Mouse (Mus musculus) megakaryocyte-erythroid progenitor cell, adult 5 weeks (primary cell): ENCODE data around the gene Lama5. TPM values are rescaled to one million over a fixed set of nuclear protein-coding genes. Genes with fewer than 3 reads are reported as not detected.

Experiments
- polyA plus RNA-seq: library from polyadenylated mRNA; stranded (reverse); fragments of >175 nt; gene quantifications from 2 replicates; pipeline ENCODE4 v1.2.3, GENCODE M21; 2012

The Lama5 gene
- polyA plus RNA-seq: 0.58 and 0.77 TPM in 2 replicates

DNA sequence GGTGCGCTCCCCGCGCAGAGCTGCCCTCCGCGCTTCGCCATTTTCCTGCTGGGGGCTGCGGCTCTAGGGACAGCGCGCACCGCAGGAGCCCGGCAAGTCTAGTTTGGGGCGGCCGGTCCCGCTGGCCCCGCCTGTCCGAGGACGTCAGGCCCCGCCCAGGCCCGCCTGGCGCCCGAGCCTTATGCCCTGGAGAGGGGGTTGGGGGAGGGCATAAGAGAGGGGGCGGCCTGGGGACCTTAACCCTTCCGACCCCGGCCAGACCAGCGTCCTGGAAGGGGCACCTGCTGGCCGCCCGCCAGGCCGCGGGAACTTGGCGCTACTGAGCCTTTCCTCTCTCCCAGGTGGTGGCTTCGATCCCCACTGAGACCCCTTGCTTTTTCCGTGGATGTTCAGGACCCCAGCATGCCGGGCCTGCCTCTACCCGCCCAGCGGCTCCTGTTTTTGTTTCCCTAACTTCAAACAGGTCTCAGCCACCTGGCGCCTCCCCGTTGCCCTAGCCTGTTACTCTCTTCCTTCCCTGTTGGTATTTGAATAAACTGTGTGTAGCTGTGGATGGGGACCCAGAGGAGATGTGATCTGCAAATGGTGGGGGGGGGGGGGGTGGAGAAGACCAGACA lies at the start of gene Lama5:
Lama5 (minus strand) TSS at position 98 of the 617 bp plus-strand sequence.

DNA sequence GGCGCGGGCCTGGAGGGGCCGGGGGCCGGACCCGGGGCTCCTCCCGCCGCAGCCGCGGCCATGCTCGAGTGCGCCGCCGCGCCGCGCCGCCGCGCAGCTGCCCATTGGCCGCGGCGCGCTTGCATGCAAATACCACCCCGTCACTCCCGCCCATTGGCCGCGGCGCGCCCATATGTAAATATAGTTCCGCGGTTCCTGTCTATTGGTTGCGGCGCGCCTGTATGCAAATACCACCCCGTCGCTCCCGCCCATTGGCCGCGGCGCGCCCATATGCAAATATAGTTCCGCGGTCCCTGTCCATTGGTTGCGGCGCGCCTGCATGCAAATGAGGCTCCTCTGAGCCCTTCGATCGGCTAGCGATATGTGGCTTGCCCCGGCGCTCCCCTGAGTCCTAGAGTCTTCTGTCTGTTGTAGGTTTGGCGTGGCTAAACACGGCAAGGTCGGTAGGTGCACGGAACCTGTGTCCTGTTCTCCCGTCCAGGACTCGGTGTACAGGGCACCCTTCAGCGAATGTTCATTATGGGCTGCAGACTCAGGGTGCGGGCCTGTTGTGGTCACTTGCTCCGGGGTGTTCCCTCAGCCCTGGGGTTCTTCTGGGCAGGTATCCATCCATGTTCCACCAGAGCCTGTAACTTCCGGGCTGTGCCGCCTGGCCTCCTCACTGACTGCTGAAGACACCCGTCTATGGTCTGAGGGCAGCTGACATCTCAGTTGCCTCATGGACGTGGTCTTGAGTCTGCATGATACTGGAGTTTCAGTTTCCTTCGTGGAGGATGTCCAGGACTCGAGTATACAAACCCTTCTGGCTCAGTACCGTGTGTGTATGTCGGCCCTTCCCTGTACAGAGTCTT lies 48.0 kb upstream of the Lama5 start, which contains the start of gene Cables2:
Cables2 (minus strand) TSS at position 103 of the 851 bp plus-strand sequence.

DNA sequence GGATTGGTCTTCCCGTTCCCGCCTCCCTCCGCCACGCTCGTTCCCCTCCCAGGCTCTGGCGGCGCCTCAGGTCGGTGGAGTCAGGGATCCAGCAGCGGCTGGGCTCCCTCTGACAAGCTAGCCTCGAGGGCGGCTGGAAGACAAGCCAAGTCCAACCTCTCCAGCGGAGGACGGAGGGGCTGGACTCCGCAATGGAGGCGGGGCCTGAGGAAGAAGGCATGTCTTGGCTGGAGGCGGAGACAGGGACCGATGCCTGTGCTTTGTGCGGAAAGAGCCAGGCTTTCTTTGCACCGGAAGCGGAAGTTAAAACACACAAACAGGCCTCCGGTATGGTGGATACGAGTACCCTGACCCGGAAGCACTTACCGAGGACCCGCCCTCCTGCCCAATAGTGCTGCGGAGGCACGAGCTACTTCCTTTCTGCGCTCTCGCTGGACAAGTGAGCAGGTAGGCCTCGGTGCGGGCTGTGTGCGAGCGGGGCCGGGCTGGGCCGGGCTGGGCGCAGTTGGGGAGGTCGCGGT lies 31.4 kb upstream of the Lama5 start, which contains the start of gene Rps21:
Rps21 (plus strand) TSS at position 377 of the 521 bp plus-strand sequence.

GRCm38 (mm10) chr2:180170806-180171521 lies 54.7 kb downstream of the Lama5 start, which contains the start of gene Adrm1:
Gene Adrm1 (plus strand): TSS chr2:180171485.

Other genes with a start within 250 kb of the Lama5 start
- gene Taf4, start 249.2 kb downstream of the Lama5 start, polyA plus RNA-seq: 25.5 and 31.6 TPM in 2 replicates
- 29.2 and 30.7 TPM in 2 replicates for gene Lsm14b, start 200.9 kb downstream of the Lama5 start, polyA plus RNA-seq
- gene Psma7, start 183.4 kb downstream of the Lama5 start, polyA plus RNA-seq: 90.5 and 100 TPM in 2 replicates
- 3.4 and 3.9 TPM in 2 replicates for gene Ss18l1, start 183.3 kb downstream of the Lama5 start, polyA plus RNA-seq
- 12.5 and 12.8 TPM in 2 replicates for gene Mtg2, start 155.3 kb downstream of the Lama5 start, polyA plus RNA-seq
- 0.04 TPM in 1 of 2 replicates, not detected in the other for gene Hrh3, start 121.4 kb downstream of the Lama5 start, polyA plus RNA-seq
- gene Osbpl2, start 106.6 kb downstream of the Lama5 start, polyA plus RNA-seq: 18.8 and 19.5 TPM in 2 replicates
- gene Adrm1, start 54.4 kb downstream of the Lama5 start, polyA plus RNA-seq: 429 and 438 TPM in 2 replicates
- 1,634 and 1,788 TPM in 2 replicates for gene Rps21, start 31.5 kb upstream of the Lama5 start, polyA plus RNA-seq
- gene Cables2, start 47.6 kb upstream of the Lama5 start, polyA plus RNA-seq: 29.0 and 34.9 TPM in 2 replicates
- gene Rbbp8nl, start 64.0 kb upstream of the Lama5 start, polyA plus RNA-seq: not detected in 2 replicates
- gene Gata5, start 108.8 kb upstream of the Lama5 start, polyA plus RNA-seq: not detected in 2 replicates
- 23.3 and 26.7 TPM in 2 replicates for gene Slco4a1, start 230.4 kb upstream of the Lama5 start, polyA plus RNA-seq